Mouse (Mus musculus) liver, postnatal 0 days (tissue): ENCODE measurements at regions not wholly inside any gene's neighbourhood (a gene's known extent, or its start where the extent isn't known, plus 50 kb on each side); places are given as distances from the start of the nearest gene placed in this dataset.

Source experiments
- ATAC-seq: fragments of 200-750 bp; cut with Nextera tagmentation; 2 replicates; pipeline ENCODE4 v1.8.0; 2017; ENCODE audit warnings: mild to moderate bottlenecking, moderate library complexity
- DNase-seq: peaks from one replicate; pipeline ENCODE4 v3.0.0-alpha.2; 2016
- H3K27ac ChIP-seq: fragments of 300-500 bp; sonication (generic); 2 replicates; pipeline ENCODE4 v1.5.1; 2014; ENCODE audit warnings: antibody characterized with exemption, moderate library complexity, mild to moderate bottlenecking, low read depth
- H3K27me3 ChIP-seq: fragments of 300-500 bp; sonication (generic); 2 replicates; pipeline ENCODE4 v1.6.1; 2014; ENCODE audit warnings: low read length, control low read depth, mixed read lengths; ENCODE audit not compliant: insufficient read depth
- H3K36me3 ChIP-seq: fragments of 300-500 bp; sonication (generic); replicated peaks from 2 replicates; pipeline ENCODE4 v1.6.1; 2014; ENCODE audit warnings: mild to moderate bottlenecking, control low read depth, low read length, moderate library complexity, mixed read lengths; ENCODE audit not compliant: insufficient read depth
- H3K4me1 ChIP-seq: fragments of 300-500 bp; sonication (generic); 2 replicates; pipeline ENCODE4 v1.6.1; 2014; ENCODE audit warnings: antibody characterized with exemption, mild to moderate bottlenecking, control low read depth; ENCODE audit not compliant: insufficient read depth
- H3K4me2 ChIP-seq: fragments of 300-500 bp; sonication (generic); 2 replicates; pipeline ENCODE4 v1.6.1; 2014; ENCODE audit warnings: low read depth, mild to moderate bottlenecking, low read length, moderate library complexity, mixed read lengths
- H3K4me3 ChIP-seq: fragments of 300-500 bp; sonication (generic); 2 replicates; pipeline ENCODE4 v1.5.1; 2014; ENCODE audit warnings: low read depth, low read length
- H3K9ac ChIP-seq: fragments of 300-500 bp; sonication (generic); replicated peaks from 2 replicates; pipeline ENCODE4 v1.6.1; 2014; ENCODE audit warnings: mild to moderate bottlenecking, moderate library complexity
- H3K9me3 ChIP-seq: fragments of 300-500 bp; sonication (generic); 2 replicates; pipeline ENCODE4 v1.6.1; 2016; ENCODE audit warnings: mild to moderate bottlenecking, control low read depth, low read length, mixed read lengths
- CTCF ChIP-seq: sonication (generic); IDR thresholded peaks from 2 replicates; pipeline ENCODE4 v1.5.1; 2016; ENCODE audit warnings: antibody characterized with exemption, low read depth
- EP300 ChIP-seq: IDR thresholded peaks from 2 replicates; pipeline ENCODE4 v1.6.1; 2016; ENCODE audit warnings: antibody characterized with exemption, low read depth, mild to moderate bottlenecking
- WGBS: fragments of 180-500 bp; shearing (Covaris S2); extraction: QIAGEN DNeasy Blood & Tissue Kit; methylation state at CpG from one replicate; pipeline ENCODE4 v1.1.7; 2014; ENCODE audit not compliant: insufficient replicate concordance; 5-methylcytosine and 5-hydroxymethylcytosine counted together

DNA sequence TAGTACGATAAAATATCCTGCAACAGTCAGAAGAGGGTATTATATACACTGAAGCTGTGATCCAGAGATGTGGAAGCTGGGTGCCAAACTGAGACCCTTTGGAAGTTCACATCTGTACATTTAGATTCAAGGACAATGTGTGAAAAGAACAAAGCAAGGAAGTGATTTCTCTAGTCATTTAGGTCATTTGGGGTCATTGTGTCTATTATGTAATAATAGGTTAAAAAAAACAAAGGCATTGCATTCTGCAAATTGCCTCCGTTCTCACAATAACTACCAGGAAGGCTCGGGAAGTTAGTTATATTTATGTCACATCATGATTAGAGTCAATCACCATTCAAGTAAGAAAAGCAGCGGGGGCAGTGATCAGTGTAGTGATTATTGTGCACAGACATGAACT is 563.3 kb downstream of the Trim52 start:
- Histone ChIP-seq H3K27me3 (no peaks in the 10 kb centered on the region), H3K27ac (no peak overlapping the region), H3K4me3 (no peak overlapping the region), H3K9ac (no peak overlapping the region), H3K36me3 (no peaks in the 10 kb centered on the region), H3K4me1 (no peaks in the 10 kb centered on the region), H3K4me2 (no peak overlapping the region), H3K9me3 (no peaks in the 10 kb centered on the region)
- TF ChIP-seq EP300 (no peak), CTCF (no peak)
- ATAC-seq = no peak
- 52% methylated on average over 4 of the region's 4 CpGs for WGBS
- DNase-seq = no peak

DNA sequence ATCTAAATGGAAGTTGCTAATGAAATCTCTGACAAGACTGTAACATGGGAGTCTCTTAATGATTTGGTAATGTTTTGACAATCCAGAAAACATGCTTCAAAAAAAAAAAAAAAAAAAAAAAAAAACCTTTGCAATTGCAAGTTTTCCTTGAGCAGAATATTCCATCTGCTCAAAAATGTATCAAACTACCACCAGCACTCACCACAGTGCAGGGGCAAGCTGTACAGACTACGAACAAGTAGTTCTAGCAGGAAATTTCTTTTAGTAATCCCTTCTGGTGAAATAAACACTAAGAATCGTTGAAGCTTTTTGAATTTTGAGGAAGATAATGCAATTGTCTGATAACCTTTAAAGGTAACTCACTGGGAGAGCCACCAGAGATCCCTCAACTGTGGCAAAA is 572.0 kb downstream of the Trim52 start:
- no peak overlapping the region for H3K4me2 ChIP-seq
- no peak overlapping the region for H3K27ac ChIP-seq
- no peaks in the 10 kb centered on the region for H3K4me1 ChIP-seq
- 60% methylated on average over 2 of the region's 2 CpGs for WGBS
- no peaks in the 10 kb centered on the region for H3K9me3 ChIP-seq
- TF ChIP-seq CTCF (no peak), EP300 (no peak)
- H3K4me3 ChIP-seq = no peak overlapping the region
- no peaks in the 10 kb centered on the region for H3K27me3 ChIP-seq
- DNase-seq = no peak
- H3K36me3 ChIP-seq = no peaks in the 10 kb centered on the region
- H3K9ac ChIP-seq = no peak overlapping the region
- ATAC-seq = no peak

DNA sequence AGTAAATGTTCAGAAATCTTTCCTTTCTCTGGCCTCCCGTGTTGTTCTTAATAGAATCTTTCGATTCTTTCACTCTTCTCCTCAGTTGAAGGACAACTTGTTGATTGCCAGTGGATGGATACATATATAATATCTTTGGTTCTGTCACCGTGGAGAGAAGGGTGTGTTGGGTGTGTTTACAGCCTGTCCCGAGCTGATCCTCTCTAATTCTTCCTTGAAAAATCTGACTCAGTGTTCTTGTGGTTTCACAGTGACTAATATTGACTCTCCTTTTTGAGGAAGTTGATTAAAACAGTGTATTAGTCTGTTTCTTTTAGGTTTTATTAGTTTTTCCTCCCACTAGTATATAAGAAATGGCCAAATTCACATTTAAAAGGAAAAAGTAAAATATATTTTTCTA is 575.2 kb downstream of the Trim52 start:
- H3K27me3 ChIP-seq = no peaks in the 10 kb centered on the region
- WGBS = 44% methylated on average over 4 of the region's 4 CpGs
- ATAC-seq = no peak
- H3K36me3 ChIP-seq = no peaks in the 10 kb centered on the region
- no peak overlapping the region for H3K4me3 ChIP-seq
- H3K27ac ChIP-seq = no peak overlapping the region
- H3K4me2 ChIP-seq = no peak overlapping the region
- no peak for TF ChIP-seq CTCF
- no peak for TF ChIP-seq EP300
- H3K9ac ChIP-seq = no peak overlapping the region
- H3K9me3 ChIP-seq = no peaks in the 10 kb centered on the region
- H3K4me1 ChIP-seq = no peaks in the 10 kb centered on the region
- no peak for DNase-seq

DNA sequence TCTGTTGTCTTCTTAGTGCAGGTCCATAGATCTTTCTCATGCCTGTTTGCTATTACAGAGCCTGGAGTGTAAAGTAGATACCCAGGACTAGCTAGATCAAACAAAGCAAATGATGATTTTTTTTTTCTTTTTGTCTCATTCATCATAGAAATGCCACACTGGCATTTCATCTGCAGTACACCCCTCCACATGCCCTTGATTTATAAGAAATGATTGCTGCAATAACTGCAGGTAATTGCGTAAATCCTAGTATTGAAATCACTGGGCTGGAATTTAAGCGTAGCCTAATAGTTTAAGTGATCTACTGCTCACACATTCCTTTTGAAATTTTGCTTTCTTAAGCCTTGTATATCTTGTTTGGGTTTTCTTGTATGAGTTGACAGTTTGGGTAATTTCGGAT is 581.4 kb downstream of the Trim52 start:
- Histone ChIP-seq H3K4me2 (no peak overlapping the region), H3K9me3 (no peaks in the 10 kb centered on the region), H3K4me1 (no peaks in the 10 kb centered on the region), H3K4me3 (no peak overlapping the region), H3K27ac (no peak overlapping the region), H3K9ac (no peak overlapping the region), H3K27me3 (no peaks in the 10 kb centered on the region), H3K36me3 (no peaks in the 10 kb centered on the region)
- DNase-seq (no peak), ATAC-seq (no peak)
- no peak for TF ChIP-seq CTCF
- no peak for TF ChIP-seq EP300
- WGBS = 76% methylated on average over 3 of the region's 3 CpGs

DNA sequence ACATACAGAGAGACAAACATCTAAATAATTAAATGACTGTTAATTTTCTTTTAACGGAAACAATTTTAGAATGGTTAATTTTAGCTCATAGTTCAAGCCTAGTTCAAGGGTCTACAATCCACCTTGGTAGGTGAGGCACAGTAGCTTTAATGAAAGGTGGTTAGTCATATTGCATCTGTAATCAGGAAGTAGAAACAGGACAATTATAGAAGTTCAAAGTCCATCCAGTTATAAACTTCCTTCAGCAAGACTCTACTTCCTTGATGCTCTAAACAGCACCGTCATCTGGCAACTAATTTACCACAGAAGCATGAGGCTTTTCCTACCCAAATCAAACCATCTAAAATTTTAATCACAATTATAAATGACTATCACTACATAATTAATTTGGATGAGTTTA is 608.0 kb downstream of the Trim52 start:
- Histone ChIP-seq H3K36me3 (no peaks in the 10 kb centered on the region), H3K9me3 (no peaks in the 10 kb centered on the region), H3K27me3 (no peaks in the 10 kb centered on the region), H3K4me1 (no peaks in the 10 kb centered on the region), H3K9ac (no peak overlapping the region), H3K4me2 (no peak overlapping the region), H3K4me3 (no peak overlapping the region), H3K27ac (no peak overlapping the region)
- ATAC-seq = no peak
- no peak for DNase-seq
- WGBS = 74% methylated on average over 2 of the region's 2 CpGs
- TF ChIP-seq EP300 (no peak), CTCF (no peak)

DNA sequence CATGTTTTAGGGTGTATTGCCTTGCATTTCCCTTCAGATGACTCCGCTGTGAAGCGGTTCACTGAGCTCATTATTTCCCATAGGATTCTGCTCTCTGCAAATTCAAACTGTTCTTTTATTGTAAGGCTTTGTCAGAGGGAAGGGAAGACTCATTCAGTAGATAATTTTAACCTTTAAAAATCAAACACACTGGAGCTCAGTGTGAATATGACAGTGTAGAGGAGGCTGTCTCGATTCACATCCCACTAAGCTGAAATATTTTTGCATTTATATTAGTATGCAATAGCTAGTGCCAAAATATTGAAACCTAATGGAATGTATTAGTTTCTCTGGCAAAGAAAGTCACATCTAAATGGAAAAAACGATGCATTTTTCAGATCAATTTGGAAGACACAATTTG is 627.8 kb downstream of the Trim52 start:
- no peaks in the 10 kb centered on the region for H3K4me1 ChIP-seq
- H3K9me3 ChIP-seq = no peaks in the 10 kb centered on the region
- H3K27me3 ChIP-seq = no peaks in the 10 kb centered on the region
- H3K36me3 ChIP-seq = no peaks in the 10 kb centered on the region
- no peak for DNase-seq
- ATAC-seq = no peak
- TF ChIP-seq CTCF (no peak), EP300 (no peak)
- WGBS = 65% methylated on average over 4 of the region's 4 CpGs
- no peak overlapping the region for H3K4me3 ChIP-seq
- no peak overlapping the region for H3K27ac ChIP-seq
- no peak overlapping the region for H3K4me2 ChIP-seq
- no peak overlapping the region for H3K9ac ChIP-seq

DNA sequence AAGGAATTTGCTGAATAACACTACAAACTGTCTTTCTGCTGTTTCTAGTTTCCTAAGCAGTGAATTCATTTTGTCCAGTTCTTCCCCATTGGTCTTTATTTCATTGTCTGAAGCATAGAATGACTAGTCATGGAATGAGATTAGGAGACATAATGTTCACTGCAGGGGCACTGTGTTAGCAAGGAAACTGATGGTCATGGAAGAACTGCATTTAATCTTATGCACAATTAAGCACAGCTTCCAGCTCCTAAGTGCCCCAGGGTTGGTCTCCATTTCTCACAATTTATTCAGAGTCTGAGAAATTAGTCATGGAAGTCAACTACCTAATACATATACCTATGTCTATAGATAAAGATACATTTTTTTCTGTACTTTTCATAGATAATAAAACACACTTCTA is 634.9 kb downstream of the Trim52 start:
- no peak for DNase-seq
- no peaks in the 10 kb centered on the region for H3K9me3 ChIP-seq
- H3K9ac ChIP-seq = no peak overlapping the region
- no peaks in the 10 kb centered on the region for H3K36me3 ChIP-seq
- no peaks in the 10 kb centered on the region for H3K27me3 ChIP-seq
- no peak overlapping the region for H3K4me3 ChIP-seq
- no peak for ATAC-seq
- H3K4me2 ChIP-seq = no peak overlapping the region
- H3K4me1 ChIP-seq = no peaks in the 10 kb centered on the region
- TF ChIP-seq EP300 (no peak), CTCF (no peak)
- H3K27ac ChIP-seq = no peak overlapping the region
